Mouse (Mus musculus) kidney, adult 2 months (tissue): ENCODE measurements at regions not wholly inside any gene's neighbourhood (a gene's known extent, or its start where the extent isn't known, plus 50 kb on each side); places are given as distances from the start of the nearest gene placed in this dataset.
"Not testable (repeated sequence)": the region's sequence is repeated elsewhere in the genome, so short reads cannot be mapped to it uniquely, and the experiment has no call there.

ENCODE experiments used
- DNase-seq: peaks from one replicate; pipeline ENCODE4 v3.0.0; 2021
- H3K27ac ChIP-seq: fragments of 200-500 bp; 2 replicates; pipeline ENCODE4 v1.5.1; 2012; ENCODE audit warnings: low read depth, low read length, control low read depth, inconsistent platforms; ENCODE audit not compliant: insufficient read depth
- H3K27me3 ChIP-seq: fragments of 200-500 bp; replicated peaks from 2 replicates; pipeline ENCODE4 v1.6.1; 2012; ENCODE audit warnings: mild to moderate bottlenecking, moderate library complexity, low read length, inconsistent platforms; ENCODE audit not compliant: control insufficient read depth, insufficient read depth
- H3K36me3 ChIP-seq: fragments of 200-500 bp; 2 replicates; pipeline ENCODE4 v1.6.1; 2012; ENCODE audit warnings: mild to moderate bottlenecking, moderate library complexity, low read length, inconsistent platforms; ENCODE audit not compliant: control insufficient read depth, insufficient read depth
- H3K4me1 ChIP-seq: fragments of 200-500 bp; 2 replicates; pipeline ENCODE4 v1.6.1; 2011; ENCODE audit warnings: low read length; ENCODE audit not compliant: control insufficient read depth, insufficient read depth
- H3K4me3 ChIP-seq: fragments of 200-500 bp; 2 replicates; pipeline ENCODE4 v1.5.1; 2011; ENCODE audit warnings: mild to moderate bottlenecking, low read depth, low read length, control low read depth; ENCODE audit not compliant: insufficient read depth
- CTCF ChIP-seq: fragments of 200-500 bp; conservative IDR thresholded peaks from 2 replicates; pipeline ENCODE4 v1.5.1; 2011; ENCODE audit warnings: low read depth, mild to moderate bottlenecking, control low read depth, low read length, moderate library complexity, mixed read lengths; ENCODE audit not compliant: insufficient read depth, insufficient read length
- POLR2A ChIP-seq: fragments of 200-500 bp; IDR thresholded peaks from one replicate; pipeline ENCODE4 v1.6.1; 2011; ENCODE audit warnings: low read depth, low read length, control low read depth
- WGBS: fragments of 180-500 bp; shearing (Covaris S2); methylation state at CpG from one replicate; pipeline ENCODE4 v1.1.7; 2018; 5-methylcytosine and 5-hydroxymethylcytosine counted together

DNA sequence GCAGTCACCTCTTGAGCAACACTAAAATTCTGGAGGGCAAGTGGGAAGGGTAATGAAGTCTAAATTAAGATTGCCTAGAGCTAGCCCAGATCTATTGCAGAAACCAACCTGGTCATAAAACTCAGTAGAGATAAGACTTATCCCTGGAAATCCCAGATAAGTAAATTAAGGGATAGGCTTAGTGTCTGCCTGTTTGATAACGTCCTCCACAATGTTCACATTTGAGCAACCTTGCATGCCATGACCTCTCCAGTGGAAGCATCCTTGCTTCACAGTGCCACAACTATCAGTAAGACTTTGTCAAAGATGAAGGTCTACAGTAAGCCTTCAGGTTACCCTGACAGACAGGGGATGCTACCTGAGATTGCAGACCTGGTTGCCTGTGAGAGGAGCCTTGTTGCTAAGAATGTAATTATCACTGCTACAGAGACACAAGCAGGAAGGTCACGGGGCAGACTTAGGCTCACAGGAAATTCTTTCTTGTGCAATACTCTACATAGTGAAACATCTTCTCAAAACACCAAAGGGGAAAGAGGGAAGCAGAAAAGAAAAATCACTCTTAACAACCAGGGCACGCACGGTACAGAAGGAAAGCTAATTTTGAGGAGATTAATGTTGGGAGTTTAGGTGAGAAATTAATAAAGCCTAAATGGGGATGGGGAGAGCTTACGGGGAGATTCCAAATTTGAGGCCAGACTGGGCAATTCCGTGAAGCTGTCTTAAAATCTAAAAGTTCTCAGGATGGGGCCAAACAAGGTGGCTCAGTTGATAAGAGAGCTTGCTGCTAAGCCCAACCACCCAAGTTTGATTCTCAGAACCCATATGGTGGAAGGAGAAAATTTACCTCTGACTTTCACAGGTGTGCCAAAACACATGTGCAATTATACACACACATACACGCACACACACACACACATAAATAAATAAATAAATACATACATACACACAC is 56.9 kb upstream of the Prdm9 start:
- no peak for TF ChIP-seq POLR2A
- no peak for TF ChIP-seq CTCF
- WGBS: 77% methylated on average over 7 of the region's 7 CpGs
- H3K36me3 ChIP-seq: no peaks in the 10 kb centered on the region
- no peak overlapping the region for H3K4me3 ChIP-seq
- no peak for DNase-seq
- H3K27ac ChIP-seq: no peak overlapping the region
- H3K27me3 ChIP-seq: no peaks in the 10 kb centered on the region
- no peaks in the 10 kb centered on the region for H3K4me1 ChIP-seq

DNA sequence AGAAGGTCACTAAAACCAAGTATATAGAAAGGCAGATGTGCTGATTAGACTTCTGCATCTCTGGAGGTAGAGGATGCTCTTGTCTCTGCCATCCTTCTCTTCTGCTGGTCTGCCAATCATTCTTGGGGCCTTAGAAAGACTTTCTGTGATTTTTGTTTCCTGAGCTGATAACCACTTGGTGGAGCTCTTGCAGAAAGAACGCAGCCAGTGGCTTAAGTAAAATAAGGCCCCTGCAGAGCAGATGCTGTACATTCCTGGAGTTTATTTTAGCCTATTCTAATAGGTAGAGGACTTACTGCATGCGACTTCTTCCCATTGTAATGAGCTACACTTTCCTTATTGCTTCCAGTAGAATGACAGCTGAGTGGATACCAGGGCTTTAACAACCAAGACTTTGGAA is 58.8 kb upstream of the Prdm9 start:
- Histone ChIP-seq H3K27ac (no peak overlapping the region), H3K4me1 (no peaks in the 10 kb centered on the region), H3K27me3 (no peaks in the 10 kb centered on the region), H3K4me3 (no peak overlapping the region), H3K36me3 (no peaks in the 10 kb centered on the region)
- TF ChIP-seq POLR2A (no peak), CTCF (peak; percentile 39)
- WGBS: 5% methylated on average over 2 of the region's 2 CpGs
- peak; percentile 29 for DNase-seq

DNA sequence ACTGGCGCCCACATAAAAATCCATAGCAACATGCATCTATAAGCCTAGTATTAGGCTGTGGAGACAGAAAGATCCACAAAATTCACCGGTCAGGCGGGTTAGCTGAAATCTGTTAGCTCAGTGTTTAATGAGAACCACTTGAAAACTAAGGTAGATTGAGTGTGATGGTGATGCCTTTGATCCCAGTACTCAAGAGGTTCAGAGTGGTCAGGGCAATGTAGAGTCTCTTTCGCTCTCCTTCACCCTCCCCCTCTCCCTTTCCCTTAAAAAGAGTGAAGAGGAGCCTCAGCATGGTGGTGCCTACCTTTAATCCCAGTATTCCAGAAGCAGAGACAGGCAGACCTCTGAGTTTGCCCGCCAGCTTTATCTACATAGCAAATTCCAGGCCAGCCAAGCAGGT is 66.6 kb upstream of the Prdm9 start:
- Histone ChIP-seq H3K4me1 (no peaks in the 10 kb centered on the region), H3K27ac (no peak overlapping the region), H3K36me3 (no peaks in the 10 kb centered on the region), H3K27me3 (no peaks in the 10 kb centered on the region), H3K4me3 (no peak overlapping the region)
- TF ChIP-seq POLR2A: no peak
- no peak for TF ChIP-seq CTCF
- DNase-seq: no peak
- WGBS: 90% methylated on average over 5 of the region's 5 CpGs

DNA sequence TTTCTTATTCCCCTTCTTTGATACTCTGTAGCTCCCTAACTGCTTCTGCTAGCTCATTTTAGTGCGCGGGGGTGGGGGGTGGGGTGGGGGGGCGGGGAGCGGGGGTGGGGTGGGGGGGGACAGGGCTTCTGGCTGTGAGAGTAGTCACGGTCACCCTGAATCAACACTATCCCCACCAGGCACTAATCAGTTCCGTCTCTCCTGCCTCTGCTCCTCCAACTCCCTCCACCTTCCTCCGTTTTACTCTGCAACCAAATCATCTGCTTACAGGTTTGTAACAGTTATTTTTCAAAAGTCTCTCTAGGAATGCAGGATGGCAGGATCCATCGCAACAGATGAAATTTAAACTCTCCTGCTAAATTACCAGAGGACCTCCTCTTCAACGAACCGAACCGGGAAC is 67.5 kb upstream of the Prdm9 start:
- H3K36me3 ChIP-seq: no peaks in the 10 kb centered on the region
- whole genome bisulfite sequencing: 16% methylated on average over 11 of the region's 11 CpGs
- no peaks in the 10 kb centered on the region for H3K4me1 ChIP-seq
- no peak for DNase-seq
- TF ChIP-seq POLR2A (no peak), CTCF (no peak)
- H3K4me3 ChIP-seq: no peak overlapping the region
- no peak overlapping the region for H3K27ac ChIP-seq
- H3K27me3 ChIP-seq: no peaks in the 10 kb centered on the region

DNA sequence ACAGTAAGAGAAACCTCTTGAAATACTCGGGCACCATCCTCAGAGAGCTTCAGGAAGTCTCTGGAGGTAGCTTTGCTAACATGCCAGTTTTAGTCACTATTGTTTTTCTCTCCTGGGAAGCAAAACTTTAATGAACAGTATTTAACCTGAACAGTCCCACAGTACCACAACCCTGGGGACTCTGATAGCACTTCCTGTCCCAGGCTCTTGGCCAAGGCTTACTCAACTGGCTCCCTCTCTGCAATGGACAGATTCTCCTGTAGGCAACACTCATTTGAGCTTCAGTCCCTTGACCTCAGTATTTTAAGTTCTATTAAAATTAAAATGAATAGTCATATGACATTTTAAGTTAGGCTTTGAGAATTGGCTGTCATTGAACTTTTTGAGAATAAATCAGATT is 67.9 kb upstream of the Prdm9 start:
- H3K27me3 ChIP-seq: no peaks in the 10 kb centered on the region
- WGBS: 21% methylated on average over 1 of the region's 1 CpGs
- no peak overlapping the region for H3K4me3 ChIP-seq
- no peak for DNase-seq
- no peaks in the 10 kb centered on the region for H3K36me3 ChIP-seq
- TF ChIP-seq CTCF: no peak
- TF ChIP-seq POLR2A: no peak
- H3K27ac ChIP-seq: no peak overlapping the region
- H3K4me1 ChIP-seq: no peaks in the 10 kb centered on the region

DNA sequence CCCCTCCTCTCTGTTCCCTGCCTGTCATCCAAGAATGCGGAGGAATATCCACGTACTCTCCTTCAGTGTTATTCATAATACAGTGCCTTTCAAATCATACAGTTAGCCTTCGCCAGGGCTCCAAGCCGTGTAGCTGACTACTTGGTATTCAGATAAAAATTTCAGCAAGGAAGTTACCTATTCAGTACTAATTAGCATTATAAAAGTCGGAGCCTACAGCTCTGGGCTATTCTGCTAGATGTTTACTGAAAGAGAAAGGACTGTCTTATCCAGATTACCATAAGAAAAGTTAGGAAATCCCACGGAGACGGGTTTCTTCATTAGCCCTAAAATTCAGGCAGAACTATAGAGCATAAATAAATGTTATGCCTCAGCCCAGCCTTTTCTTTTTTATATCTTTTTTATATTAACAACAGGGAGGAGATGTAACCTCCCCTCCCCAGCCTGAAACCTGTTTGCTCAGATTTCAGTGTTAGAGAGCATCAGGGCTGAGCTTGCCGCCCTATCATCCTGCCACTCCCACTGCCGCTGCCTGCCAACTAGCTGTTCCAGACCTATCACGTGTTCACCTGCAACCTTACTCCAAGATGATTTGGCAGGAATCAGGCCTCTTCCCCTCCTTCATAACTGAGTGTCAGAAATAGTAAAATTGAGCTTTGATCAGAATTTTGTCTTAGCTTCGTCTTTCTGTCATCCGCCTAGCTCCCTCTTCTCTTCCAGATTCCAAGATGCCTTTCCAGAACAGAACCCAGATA is 65.5 kb upstream of the Chd1 start:
- not testable (repeated sequence) for H3K4me3 ChIP-seq, H3K27ac ChIP-seq, H3K4me1 ChIP-seq, H3K36me3 ChIP-seq, H3K27me3 ChIP-seq, DNase-seq
- WGBS: 71% methylated on average over 12 of the region's 12 CpGs

DNA sequence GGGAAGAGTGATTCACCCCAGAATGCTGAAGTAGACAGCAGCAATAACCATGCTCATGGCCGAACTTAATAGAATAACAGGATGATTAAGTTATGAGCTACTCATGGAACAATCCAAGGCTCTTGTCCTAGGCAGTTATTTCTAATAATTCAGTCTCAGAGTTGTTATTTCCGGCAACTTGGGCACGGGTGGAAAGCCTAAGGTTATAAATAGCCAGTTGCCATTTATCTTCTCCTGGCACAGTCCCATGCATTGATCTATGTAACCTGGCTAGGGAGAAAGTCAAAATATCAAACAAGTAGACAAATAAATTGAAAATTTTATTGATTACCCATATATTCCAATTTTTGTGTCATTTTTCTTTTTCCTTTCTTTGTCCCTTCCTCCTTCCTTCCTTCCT is 64.0 kb upstream of the Chd1 start:
- Histone ChIP-seq H3K4me3 (no peak overlapping the region), H3K4me1 (no peaks in the 10 kb centered on the region), H3K36me3 (no peaks in the 10 kb centered on the region), H3K27ac (no peak overlapping the region), H3K27me3 (no peaks in the 10 kb centered on the region)
- no peak for DNase-seq
- WGBS: 65% methylated on average over 3 of the region's 3 CpGs
- TF ChIP-seq CTCF: no peak
- TF ChIP-seq POLR2A: no peak
